Mouse (Mus musculus): ENCODE measurements around the gene Fam107b.

Fam107b gene

DNA sequence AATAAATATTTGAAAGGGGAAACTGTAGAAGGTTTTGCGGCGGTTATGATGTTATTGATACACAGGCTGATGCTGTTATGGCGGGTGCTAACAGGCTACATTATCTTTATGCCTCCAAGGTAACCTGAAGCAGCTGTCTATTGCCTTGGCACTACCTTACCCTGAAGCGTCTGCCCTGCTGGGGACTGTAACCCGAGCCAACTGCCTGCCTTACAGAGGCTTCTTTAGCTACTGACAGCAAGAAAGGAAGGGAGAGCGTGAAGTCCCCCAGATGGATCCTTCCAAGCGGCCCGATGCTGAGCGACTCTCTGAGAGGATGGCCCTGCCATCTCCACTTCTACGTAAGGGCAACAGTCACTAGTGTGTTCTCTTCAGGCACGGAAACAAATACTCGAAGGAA lies at the start of gene Fam107b:
Gene Fam107b (plus strand): TSS at position 303 of the 400 bp plus-strand sequence.
- no peak for DNase-seq

DNA sequence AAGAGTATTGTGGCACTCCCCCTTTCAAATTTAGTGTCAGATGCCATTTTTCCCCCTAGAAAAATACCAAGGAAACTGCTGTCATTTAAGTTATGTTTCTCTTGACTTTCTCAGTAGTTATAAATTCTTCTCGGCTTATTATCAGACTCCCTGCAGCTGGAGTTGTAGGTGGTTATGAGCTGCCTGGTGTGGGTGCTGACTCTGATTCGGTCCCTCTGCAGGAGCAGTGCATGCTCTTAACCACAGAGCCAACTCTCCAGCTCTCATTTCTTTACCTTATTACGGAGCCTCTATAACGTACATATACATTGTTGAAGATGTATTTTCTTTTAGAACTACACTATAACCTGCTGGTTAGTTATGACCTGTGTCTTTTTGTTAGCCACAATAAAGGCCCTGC lies 47.7 kb upstream of the Fam107b start:
- no peak for DNase-seq

DNA sequence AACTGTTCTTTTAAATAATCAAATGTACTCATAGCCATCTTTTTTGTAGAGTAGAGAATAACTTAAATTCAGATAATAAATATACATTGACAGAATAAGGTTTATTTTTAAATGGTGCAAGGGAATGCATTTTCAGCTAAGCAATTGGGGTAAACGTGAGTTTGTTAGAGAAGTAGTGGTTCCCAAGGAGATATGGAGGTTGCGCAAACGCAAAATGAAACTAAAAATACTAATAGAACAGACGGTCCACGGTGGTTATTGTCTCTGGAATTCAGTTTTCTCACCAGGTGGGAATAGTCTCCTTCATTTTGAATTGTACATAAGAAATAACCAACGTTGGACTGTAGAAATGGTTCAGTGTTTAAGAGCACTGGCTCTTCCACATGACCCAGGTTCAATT lies 44.0 kb upstream of the Fam107b start:
- no peak for DNase-seq

DNA sequence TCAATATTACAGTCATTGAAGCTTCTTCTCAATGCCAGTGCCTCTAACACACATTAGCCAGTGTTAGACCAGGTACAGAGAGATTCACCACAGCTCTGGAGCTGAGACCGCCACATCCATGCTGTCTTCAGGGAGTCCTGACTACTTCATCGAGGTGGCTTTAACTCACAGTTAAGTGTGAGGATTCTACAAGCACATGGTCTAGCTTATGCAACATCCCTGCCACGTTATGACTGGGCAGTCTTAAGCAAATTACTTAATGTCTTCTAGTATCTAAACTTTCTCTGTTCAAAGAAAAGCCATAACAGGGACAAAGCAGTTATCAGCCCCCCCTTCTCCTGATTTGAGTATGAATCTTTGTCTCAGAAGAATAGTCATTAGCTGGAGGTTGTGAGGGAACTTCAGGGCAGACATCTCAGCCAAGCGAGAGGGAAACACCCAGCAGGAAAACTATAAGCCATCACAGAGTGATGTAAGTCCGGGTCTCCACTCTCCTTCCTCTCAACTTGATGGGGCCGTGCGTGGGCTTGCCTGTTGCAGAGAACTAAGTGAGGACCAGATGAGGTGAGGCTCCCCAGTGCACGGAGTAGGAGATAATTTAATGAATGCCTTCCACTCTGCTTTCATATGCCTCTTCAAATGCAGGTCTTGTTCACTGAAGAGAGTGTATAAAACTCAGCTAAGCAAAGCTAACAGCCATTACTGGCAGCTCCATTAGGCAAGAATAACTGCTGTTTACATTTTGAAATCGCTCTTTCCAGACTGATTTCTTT lies 28.8 kb upstream of the Fam107b start:
- no peak for DNase-seq

DNA sequence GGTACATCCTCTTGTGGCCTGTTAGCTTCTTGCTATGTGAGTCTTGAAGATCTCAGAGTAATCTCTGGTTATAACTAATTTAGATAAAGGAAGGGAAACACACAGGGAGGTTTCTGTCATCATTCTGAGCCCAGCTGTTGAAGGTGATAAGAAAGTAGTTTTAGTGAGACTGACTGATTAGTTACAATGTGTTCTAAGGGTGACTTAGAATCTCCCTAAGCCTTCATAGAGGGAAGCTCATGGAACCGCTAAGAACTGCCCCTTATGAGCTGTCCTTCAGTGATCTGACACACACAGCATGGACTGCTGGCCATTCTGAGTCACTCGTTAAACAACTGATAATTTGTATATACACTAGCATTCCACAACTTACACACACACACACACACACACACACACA lies 24.2 kb upstream of the Fam107b start:
- DNase-seq = no peak

DNA sequence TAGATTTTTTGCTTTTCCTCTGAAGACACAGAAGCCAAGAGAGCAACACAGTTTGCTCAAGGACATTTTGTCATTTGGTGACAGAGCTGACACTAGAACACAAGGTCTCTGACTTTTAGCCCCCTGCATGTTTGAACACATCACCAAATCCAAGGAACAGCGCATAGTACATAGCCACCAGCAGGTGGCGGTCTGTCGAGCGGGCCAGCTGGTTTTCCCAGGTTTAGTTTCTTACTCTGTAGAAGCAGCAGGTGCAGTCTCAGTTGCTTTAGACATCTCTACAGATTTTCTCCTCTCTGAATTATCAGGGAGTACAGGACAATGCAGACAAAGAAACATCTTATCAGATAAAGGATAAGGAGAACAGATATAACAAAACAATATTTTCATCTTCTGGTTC lies 23.7 kb upstream of the Fam107b start:
- DNase-seq = peak; percentile 61

DNA sequence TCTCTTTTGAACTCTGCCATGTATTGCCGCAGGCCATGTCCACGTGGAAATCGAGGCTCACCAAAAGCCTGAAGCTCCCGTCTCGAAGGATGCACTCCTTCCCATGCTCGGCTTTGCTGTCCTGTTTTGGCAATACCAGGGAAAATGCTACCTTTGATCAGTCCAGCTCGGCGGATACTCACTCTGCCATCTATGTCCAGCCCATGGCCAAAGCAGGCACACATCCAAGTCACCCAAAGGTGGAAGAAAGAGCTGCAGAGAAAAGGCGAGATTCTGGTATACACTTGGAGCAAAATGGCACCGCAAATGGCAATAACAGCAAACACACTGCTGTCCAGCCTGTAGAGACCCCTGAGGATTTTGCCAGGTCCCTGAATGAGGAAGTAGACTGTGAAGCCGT lies 318 bp downstream of the Fam107b start:
- no peak for DNase-seq

DNA sequence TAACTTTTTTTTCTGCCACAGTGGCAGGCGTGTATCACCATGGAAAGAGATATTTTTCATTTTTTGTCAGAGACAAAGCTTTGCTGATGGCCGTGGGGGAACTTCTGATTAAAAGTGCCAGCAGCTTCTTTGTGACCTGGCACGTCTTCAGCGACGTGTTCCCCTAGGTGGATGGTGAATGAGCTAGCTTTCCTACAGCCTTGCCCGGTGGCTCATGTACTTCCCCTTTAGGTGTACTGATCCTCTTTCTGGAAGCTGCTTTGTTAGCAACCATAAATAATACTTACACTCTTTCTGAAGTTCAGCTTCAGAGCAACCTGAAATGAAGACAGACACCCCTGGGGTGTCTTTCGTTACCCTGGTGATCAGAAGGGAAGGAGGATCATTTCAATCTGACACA lies 3.6 kb downstream of the Fam107b start:
- DNase-seq = no peak

DNA sequence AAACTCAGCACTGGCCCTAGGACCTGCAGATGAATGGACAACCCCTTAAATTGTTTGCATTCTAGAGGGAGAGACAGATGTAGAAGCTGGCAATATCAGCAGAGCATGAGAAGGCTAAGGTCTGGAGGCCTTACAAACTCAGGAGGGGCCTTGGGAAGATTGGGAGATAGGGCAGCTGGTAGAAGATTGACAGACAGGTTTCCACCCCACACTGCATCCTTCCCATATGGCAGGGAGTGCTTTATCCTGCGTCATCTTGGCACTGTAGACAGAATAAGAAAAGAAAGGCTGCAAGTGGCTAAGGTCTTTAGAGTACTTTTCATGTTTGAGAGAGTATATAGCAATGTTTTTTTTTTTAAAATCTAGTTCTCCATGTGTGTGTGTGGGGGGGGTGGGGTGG lies 4.9 kb downstream of the Fam107b start:
- DNase-seq = no peak

DNA sequence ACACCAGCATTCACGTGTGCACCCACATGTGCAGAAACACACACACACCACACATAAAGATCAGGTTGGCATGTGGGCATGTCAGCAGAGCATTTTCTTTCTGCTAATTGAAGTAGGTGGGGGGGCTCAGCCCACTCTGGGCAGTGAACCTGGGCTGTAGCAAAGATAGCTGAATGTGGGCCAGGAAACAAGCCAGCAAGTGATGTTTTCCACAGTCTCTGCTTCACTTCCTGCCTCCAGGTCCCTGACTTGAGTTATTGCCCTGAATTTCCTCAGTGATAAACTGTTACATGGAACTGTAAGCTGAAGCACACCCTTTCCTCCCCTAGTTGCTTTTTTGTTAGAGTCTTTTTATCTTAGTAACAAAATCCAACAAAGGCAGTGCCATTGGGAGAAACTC lies 6.1 kb downstream of the Fam107b start:
- no peak for DNase-seq

DNA sequence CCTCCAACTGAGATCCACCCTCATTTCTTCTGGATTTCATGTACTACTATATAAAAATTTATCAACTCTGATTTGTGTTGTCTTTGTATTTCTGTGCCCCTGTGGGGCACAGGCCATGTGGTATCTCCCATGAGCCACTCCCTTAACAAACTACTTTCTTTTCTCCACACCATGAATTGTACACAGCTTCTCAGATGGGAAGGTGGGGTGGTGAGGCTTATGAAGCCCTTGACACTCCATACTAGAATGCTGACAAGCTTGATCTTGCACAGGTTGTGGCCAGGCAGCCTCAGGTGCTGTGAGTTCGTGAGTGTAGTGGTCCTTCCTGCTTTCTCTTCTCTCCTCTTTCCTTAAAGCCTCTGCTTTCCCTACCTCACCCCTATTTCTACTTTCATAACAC lies 6.9 kb downstream of the Fam107b start:
- DNase-seq = no peak

DNA sequence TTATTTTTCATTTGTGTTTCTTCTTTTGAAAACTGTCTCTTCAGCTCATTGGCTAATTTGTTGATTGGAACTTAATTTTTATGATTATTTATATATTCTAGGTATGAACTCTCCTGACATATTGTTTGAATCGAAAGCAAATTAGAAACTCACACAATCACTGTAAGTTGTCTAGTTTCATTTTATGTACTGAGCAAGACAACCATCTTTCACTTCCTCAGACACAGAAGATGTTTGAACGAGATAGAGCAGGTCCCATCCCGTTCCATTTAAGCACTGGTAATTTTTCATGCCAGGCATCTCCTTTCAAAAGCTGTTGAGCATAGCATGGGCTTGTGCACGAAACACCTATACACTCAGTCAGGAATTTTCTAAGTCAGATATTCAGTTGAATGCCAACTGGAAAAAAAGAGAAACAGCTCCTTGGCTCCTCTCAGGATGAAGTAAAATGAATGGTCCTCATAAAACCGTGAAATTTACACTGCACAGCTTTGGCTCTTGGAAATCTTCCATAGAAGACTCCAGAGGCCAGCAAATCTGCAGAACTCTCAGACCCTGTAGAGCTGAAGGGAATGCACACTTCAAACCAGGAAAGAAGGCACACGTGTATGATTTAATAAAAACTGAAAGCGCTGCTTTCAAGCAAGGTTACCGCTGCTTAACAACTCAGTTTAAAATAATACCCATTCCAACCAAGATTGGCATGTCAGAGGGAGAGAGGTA lies 8.1 kb downstream of the Fam107b start:
- no peak for DNase-seq

DNA sequence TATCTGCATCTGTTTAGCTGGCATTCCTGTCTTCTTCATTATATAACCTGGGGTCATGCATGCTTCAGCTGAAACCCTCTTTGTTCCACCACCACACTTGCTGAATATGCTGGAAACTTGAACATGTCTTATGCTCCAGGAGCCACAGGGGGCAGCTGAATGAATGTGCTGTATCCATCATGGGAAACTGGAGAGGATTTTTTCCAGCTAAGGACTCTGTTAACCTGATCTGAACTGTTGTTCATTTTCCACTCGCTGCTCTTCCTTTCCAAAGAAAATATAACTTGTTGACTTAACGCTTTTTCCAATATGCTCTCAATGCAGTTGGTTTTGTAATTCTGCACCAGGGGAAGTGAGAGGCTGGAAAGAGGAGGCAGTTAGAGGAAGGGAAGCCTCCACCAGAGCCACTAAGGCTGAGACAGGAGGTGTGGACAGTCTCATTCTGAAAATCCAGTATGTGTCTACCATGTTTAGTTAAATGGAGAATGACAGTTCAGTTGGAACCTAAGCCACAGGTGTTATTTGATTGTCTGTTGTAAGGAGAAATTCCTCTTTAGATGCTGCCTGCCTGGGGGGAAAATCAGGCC lies 9.1 kb downstream of the Fam107b start:
- peak; percentile 3 for DNase-seq

DNA sequence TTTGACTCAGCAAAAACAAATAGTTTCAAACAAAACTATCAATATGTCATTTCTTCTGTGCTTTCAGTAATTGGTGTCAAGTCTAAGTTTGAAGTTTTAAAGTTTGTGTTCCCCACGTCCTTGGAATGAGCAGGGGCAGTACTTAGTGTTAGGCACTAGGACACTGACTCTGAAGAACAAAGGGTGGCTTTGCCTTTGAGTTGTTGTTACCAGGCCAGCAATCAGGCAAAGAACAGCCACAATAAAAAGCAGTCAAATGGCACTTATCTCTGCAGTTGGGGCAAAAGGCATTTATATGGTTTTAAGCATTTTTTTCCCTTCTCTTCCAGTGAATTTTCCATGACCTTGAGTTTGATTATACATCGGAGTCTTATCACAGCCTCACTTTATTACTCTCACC lies 12.5 kb downstream of the Fam107b start:
- no peak for DNase-seq

DNA sequence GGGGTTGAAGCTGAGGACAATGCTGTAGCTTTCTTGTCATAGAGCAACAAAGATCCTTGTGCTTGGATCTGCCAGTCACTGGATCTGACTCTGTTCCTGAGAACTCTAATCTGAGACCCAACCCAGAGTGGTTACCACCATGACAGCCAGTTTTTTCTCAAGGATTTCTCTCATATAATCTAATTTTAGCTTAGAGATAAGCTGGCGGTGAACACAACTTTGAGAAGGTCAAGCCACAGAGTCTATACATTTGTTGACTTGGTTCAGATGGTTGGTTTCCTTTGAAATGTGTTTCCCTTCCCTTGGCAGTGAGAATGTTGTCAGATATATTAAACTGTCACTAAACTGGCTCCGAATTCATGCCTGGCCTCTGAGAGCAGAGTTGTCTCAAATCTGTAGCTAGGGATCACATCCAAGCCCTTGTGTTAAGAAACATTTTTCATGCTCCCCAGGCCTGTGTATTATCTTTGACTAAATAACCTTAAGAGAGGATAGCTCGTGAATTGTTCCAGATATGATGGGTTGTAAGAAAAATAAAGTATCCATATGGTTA lies 15.0 kb downstream of the Fam107b start:
- no peak for DNase-seq

DNA sequence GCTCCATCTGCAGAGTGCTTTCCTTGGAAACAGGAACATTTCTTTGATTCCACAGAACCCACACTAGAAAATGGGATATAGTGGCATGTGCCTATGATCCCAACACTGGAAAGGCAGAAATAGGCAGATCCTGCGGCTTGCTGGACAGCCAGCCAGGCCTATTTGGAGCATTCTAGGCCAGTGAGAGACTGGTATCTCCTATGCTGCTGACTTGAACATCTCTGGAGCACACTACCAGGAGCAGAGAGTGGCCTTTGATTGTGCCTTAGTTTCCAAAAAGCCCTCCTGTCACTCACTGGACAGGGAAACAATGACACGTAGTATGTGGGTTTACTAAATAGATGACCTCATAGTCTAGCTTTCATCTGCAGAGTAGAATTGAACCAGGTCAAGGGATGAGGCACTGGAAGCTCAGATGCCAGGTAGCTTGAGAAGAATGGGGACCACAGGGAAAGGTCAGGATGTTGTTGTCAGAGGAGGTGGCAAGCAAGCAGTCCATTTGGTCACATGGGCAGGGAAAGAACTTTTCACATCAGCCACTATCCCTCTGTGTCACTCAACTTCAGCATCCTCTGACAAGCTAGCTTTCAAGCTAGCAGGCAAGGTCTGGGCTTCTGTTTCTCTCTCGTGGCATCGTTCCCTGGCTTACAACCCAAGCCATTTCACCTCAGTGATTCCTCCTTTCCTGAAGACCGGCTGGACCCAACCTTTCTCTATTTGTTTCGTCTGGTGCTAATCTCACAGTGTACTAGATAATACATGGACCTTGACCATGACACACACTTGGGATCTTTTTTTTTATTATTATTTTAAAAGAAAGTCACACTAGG lies 20.0 kb downstream of the Fam107b start:
- DNase-seq = no peak

DNA sequence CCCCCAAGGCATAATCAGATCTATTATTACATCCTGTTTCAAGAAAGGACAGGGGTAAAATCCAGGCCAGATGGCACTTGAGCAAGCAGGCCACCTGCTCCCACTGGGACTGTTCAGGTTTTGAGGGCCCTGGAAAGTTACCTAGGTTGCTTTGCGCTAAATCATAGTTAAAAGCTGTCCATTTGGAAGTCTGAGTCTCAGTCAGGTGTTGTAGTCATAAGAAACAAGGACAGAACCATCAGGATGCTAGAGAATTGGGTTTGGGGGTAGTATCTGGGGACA lies 20.6 kb downstream of the Fam107b start:
- no peak for DNase-seq

DNA sequence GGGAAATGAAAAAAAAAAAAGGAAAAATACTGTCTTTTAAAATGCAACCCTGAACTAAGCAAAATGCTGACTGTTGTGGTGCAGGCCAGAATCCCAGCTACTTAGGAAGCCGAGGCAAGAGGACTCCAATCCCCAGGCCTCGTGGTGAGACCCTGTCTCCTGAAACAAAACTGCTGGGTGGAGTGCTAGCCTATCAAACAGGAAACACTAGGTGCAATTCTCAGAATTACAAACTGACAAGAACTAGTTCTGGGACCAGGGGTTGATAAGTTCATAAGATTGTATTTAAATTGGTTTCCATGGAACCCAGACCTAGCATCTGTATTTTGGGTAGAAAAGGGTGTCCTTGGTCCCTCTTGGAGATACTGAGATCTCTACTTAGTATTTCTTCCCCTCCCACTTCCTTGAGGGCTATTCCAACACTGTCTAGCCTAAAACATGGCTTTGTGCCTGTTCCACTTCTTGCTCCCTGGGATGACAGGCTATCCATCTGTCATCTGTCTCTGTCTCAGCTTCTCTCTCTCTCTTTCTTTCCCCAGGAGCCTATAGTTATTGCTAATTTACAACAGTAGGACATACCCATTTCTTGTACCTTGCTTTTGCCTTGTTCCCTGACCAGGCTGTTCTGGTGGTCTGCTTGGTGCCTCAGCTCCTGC lies 24.5 kb downstream of the Fam107b start:
- DNase-seq = no peak

DNA sequence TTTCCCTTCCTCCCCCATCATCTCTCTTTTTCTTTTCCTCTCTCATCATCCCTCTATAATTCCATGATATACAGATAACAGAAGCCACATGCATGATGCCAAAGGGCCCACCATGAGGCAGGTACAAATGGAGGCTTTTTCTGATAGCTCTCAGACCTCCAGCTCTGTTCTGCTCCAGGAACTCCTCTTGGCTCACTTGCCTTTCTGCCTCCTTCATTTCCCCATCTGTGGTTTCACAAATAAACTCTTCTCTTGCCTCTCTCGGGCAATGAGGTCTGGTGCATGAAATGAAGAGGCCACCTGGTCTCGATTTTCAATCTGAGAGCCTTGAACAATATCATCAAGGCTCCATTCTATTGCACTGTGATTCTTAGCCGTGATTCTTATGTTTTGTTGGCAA lies 30.1 kb downstream of the Fam107b start:
- no peak for DNase-seq

DNA sequence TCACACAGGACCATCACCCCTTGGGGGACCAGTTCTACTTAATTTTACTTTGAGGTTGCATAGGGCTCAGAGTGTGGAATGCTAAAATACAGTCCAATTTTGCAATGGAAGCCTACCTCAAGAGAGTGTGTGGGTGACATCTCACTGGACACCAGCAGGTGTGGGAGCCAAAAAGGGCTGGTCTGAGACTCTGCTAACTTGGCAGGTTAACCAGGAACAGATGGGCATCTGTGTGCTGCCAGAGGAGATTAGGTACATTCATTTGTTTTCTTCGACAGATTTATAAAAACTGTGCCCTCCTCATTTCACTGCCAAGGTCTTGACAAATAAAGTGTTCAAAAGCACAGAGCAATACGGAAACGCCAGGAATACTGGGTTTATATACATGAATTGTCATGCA lies 32.3 kb downstream of the Fam107b start:
- DNase-seq = no peak

DNA sequence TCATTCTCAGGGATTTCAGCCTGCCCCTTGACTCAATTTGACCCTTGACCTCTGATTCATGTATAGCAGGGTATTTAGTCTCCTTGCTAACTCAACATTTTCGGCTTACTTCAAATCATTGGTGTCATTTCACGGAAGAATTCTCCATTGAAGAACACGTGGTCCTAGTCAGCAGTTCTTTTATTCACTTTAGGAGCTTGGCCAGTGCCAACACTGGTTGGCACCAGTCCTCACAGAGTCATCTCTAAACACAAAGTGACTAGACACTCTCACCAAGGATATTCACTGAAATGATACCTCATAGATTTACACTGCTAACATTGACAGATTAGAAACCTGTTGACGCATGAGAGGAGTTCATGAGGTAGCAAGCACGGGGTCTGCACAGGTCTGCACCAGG lies 32.9 kb downstream of the Fam107b start:
- DNase-seq = no peak
